Mouse (Mus musculus): ENCODE results near the gene Oxct2a.

GRCm38 (mm10) chr4:123343471-123343789, 20.0 kb upstream of the Oxct2a start:
- TF ChIP-seq POLR2A (IDR thresholded peaks at IDR 0.05; ENCODE audit: borderline replicate concordance, insufficient read depth, low read length) (no peak), CTCF (IDR thresholded peaks at IDR 0.05; ENCODE audit: borderline replicate concordance, insufficient read depth, low read depth, low read length) (no peak)

Data from cerebellum, adult 2 months (tissue).